Mouse (Mus musculus) erythroblast, embryonic 14.5 days (primary cell): Measurements from ENCODE around the gene Hexim1. TPM values are rescaled to one million over a fixed set of nuclear protein-coding genes. Genes with fewer than 3 reads are reported as not detected.

ENCODE experiments used
- H3K27me3 ChIP-seq: 2 replicates; pipeline ENCODE4 v1.6.1; 2012; ENCODE audit warnings: inconsistent platforms; ENCODE audit not compliant: control insufficient read depth
- H3K36me3 ChIP-seq: 2 replicates; pipeline ENCODE4 v1.6.1; 2012; ENCODE audit warnings: mild to moderate bottlenecking, inconsistent platforms; ENCODE audit not compliant: control insufficient read depth
- H3K4me1 ChIP-seq: 2 replicates; pipeline ENCODE4 v1.6.1; 2012; ENCODE audit warnings: inconsistent platforms; ENCODE audit not compliant: control insufficient read depth
- H3K4me3 ChIP-seq: replicated peaks from 2 replicates; pipeline ENCODE3; 2012; ENCODE audit warnings: moderate library complexity, mild to moderate bottlenecking, inconsistent platforms
- H3K9me3 ChIP-seq: 2 replicates; pipeline ENCODE4 v1.6.1; 2012; ENCODE audit warnings: low read length, inconsistent platforms, mixed read lengths; ENCODE audit not compliant: control insufficient read depth
- GATA1 ChIP-seq: IDR thresholded peaks from 2 replicates; pipeline ENCODE4 v1.6.1; 2012; ENCODE audit warnings: low read length, inconsistent platforms, mixed read lengths
- TAL1 ChIP-seq: IDR thresholded peaks from 3 replicates; pipeline ENCODE4 v1.6.1; 2012; ENCODE audit warnings: low read length, inconsistent platforms, mixed read lengths
- polyA plus RNA-seq: library from polyadenylated mRNA; stranded (reverse); fragments of >175 nt; gene quantifications from 2 replicates; pipeline ENCODE4 v1.2.3, GENCODE M21; 2012

Hexim1 gene
- polyA plus RNA-seq, 1 experiment, result 7.6 TPM

DNA sequence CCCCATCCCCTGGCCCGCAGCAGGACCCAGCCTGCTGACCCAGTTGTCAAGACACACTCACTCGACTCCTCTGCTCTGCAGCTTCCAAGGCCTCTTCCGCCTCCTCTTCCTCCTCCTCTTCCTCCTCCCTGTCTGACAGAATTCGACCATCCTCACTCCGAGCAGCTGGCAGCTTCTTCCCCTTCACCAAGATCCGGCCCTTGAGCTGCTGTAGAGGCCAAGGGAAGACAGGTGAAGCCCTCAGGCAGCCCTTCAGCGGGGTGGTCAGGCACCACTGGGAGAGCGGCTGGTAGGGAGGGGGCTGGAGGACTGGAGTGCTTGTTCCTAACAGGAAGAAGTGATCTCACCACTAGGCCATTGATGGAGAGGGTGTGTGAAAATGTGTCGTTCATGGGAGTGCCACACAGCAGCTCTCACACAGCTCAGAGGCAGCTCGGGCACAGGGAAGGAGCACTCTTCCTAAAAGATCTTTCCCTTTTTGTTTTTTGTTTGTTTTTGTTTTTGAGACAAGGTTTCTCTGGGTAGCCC, 41.2 kb upstream of the Hexim1 start:
- Histone ChIP-seq H3K4me1 (no peaks in the 10 kb centered on the region; the same call in 1 of the 2 replicates), H3K4me3 (no peak overlapping the region), H3K36me3 (peaks cover 14% of the 10 kb centered on the region), H3K27me3 (peaks cover 5% of the 10 kb centered on the region), H3K9me3 (no peaks in the 10 kb centered on the region)
- no peak for TF ChIP-seq TAL1
- no peak for TF ChIP-seq GATA1

DNA sequence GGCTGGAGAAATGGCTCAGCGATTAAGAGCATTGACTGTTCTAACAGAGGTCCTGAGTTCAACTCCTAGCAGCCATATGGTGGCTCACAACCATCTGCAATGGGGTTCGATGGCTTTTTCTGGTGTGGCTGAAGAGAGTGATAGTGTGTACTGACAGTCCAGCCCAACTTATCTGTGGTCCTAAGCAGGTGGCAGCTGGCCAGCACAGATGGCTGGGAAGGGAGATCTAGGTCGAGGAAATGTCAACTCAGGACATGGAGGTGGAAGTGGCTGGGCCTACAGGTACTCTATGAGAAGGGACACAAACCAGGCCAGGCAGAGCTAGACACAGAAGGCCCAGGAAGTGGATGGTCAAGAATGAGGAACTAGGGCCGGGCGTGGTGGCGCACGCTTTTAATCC, 40.0 kb upstream of the Hexim1 start:
- peaks cover 16% of the 10 kb centered on the region for H3K27me3 ChIP-seq
- TF ChIP-seq TAL1 (no peak), GATA1 (no peak)
- H3K4me3 ChIP-seq, result no peak overlapping the region
- H3K9me3 ChIP-seq, result no peaks in the 10 kb centered on the region
- H3K4me1 ChIP-seq, result peaks cover 6% of the 10 kb centered on the region
- peaks cover 4% of the 10 kb centered on the region for H3K36me3 ChIP-seq

DNA sequence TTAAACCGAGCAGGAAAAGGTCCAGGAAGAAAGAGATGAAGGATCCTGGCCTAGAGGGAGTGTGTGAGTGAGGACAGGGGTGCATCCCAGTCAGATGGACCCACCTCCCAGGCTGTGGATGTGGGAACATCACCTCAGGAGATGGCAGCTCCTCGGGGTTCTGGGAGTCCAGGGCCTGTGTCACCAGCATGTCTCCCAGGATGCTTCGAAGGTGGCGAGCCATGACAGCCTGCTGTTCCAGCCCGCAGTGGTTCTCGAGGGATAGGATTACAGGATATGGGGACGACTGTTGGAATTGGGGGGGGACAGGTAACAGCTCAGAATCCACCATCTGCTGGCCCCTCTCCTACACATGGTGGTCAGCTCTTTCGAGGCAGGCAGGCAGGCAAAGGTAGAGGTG, 39.5 kb upstream of the Hexim1 start:
- H3K4me1 ChIP-seq, result peaks cover 6% of the 10 kb centered on the region
- H3K36me3 ChIP-seq, result no peaks in the 10 kb centered on the region
- peaks cover 21% of the 10 kb centered on the region for H3K27me3 ChIP-seq
- no peaks in the 10 kb centered on the region for H3K9me3 ChIP-seq
- no peak for TF ChIP-seq TAL1
- TF ChIP-seq GATA1, result no peak
- no peak overlapping the region for H3K4me3 ChIP-seq

DNA sequence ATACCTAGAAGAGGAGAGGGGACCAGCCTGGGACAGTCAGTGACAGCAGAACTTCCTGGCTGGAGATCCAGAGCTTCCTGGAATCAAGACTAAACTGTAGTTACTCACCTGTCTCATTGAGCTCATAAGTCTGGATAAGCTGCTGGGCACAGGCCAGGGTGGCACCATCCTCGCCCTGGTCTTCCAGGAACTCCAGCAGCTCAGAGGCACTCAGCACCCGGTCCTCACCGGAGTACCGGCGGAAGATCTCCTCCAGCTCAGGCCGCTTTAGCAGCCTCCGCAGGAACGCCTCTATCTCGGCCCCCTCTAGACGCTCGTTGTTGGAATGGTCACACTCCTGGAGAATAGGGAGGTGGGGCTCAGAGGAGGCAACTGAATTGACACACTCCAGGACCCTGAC, 37.9 kb upstream of the Hexim1 start:
- no peaks in the 10 kb centered on the region for H3K9me3 ChIP-seq
- H3K36me3 ChIP-seq, result no peaks in the 10 kb centered on the region
- H3K4me3 ChIP-seq, result no peak overlapping the region
- no peak for TF ChIP-seq TAL1
- no peak for TF ChIP-seq GATA1
- peaks cover 25% of the 10 kb centered on the region for H3K27me3 ChIP-seq
- peaks cover 6% of the 10 kb centered on the region for H3K4me1 ChIP-seq

DNA sequence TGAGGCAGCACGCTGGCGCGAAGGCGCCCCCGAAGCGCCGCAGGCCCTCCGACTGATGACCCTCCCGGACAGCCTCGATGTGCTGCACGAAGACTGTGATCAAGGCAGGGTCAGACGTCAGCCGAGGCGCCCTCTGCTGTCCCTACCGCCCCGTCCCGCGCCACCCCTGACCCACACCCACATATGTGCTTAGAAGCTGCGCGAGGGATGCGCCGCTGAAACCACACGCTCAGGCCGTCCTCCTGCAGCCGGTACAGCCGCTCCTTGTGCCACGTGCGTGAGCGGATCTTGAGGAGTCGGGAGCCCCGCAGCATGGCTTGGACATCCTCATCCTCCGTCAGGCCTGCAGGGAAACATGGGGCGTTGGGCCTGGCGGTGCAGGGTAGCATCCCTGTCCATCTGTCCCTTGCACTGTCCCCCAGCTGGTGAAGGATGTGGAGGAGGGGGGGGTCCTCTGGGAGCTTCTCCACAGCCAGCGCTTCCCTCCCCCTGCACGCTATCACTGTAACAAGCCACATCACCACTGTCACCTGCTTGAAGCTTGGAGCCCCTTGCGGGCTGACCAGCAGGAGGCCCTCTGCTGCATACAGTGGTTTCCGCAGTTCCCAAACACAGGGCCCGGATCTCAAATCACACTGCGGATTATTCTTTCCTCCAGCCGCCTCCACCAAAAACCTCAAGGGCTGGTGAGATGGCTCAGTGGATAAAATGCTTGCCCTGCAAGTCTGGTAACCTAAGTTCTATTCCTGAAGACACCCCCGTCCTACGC, 35.5 kb upstream of the Hexim1 start:
- Histone ChIP-seq H3K27me3 (peaks cover 25% of the 10 kb centered on the region), H3K9me3 (no peaks in the 10 kb centered on the region), H3K4me3 (no peak overlapping the region), H3K36me3 (no peaks in the 10 kb centered on the region), H3K4me1 (peaks cover 6% of the 10 kb centered on the region)
- TF ChIP-seq GATA1, result no peak
- no peak for TF ChIP-seq TAL1

DNA sequence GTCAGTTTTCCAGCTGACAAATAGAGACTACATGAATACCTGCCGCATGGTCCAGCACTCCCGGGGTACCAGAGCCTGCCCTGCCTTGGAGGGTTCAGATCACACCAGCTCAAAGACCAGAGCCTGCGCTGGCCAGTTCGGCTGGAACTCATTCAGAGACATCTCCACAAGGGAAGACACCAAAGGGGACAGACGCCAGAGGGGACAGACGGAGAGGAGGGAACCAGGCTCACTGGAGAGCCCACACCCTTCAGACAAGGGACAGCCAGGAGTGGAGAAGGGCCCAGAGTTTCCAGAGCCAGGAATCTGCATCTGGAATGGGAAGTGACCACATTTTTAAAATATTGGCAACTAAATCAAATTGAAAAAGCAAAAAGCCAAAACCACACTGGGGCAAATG, 34.4 kb upstream of the Hexim1 start:
- Histone ChIP-seq H3K4me1 (peaks cover 6% of the 10 kb centered on the region), H3K36me3 (no peaks in the 10 kb centered on the region), H3K9me3 (no peaks in the 10 kb centered on the region), H3K27me3 (peaks cover 25% of the 10 kb centered on the region), H3K4me3 (no peak overlapping the region)
- TF ChIP-seq TAL1 (no peak), GATA1 (no peak)

DNA sequence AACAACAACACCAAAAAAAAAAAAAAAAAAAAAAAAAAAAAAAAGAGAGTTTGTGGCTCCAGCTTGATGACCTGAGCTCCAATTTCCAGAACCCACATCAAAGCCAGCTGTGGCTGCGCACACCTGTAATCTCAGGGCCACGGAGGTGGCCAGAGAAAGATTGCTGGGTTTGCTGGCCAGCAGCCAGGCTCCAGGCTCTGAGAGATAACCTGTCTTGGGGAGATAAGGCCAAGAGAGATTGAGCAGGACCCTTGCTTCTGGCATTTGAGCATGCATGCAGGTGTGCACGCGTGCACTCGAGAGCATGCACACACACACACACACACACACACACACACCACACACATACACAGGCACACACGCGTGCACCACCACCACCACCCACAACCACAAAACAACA, 22.7 kb upstream of the Hexim1 start:
- H3K27me3 ChIP-seq, result peaks cover 22% of the 10 kb centered on the region
- no peak overlapping the region for H3K4me3 ChIP-seq
- no peaks in the 10 kb centered on the region for H3K4me1 ChIP-seq
- no peaks in the 10 kb centered on the region for H3K9me3 ChIP-seq
- H3K36me3 ChIP-seq, result no peaks in the 10 kb centered on the region
- TF ChIP-seq TAL1 (no peak), GATA1 (no peak)

DNA sequence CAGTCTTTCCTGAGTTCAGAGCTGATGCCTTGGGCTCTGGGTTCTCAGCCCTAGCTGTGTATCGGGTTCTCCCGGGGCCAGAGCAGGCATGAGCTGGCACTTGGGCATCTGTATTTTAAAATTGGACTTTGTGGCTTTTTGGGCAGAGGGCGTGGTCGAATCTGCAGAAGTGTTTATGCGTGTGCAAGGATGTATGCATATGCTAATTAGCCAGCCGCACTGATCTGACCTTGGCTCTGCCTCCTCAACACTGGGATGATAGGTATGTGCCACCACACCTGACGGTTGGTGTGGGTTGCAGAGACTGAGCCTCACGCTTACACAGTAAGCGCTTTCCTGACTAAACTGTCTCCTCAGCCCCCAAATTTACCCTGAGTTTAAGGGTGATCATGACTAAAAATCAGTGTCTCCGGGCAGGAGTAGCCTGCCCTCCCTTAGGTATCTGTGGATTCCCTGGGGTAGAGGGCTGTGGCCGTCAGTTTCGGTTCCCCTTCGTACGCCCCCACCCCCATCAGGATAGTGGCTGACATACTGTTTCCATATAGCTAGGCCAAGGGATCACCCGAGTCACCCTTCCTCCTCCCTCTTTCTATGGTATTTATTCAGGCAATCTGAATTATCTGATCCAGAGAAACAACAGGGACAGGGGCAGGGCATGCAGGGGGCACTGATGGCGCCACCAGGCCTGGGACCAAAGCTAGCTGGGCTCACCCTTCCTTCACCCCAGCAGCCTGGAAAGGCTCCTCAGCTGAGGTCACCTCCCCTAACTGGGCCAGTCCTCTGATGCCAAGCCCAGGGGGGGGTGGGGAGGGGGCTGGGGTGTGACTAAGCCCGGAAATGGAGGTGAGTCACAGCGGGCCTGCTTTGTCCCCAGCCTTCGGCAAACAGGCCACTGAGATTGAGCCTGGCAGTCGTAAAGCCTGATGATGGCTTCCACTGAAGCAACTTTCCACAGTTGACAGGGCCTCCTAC, 21.9 kb upstream of the Hexim1 start:
- Histone ChIP-seq H3K9me3 (no peaks in the 10 kb centered on the region), H3K4me3 (no peak overlapping the region), H3K27me3 (peaks cover 30% of the 10 kb centered on the region), H3K4me1 (no peaks in the 10 kb centered on the region), H3K36me3 (no peaks in the 10 kb centered on the region)
- TF ChIP-seq TAL1 (no peak), GATA1 (no peak)
